Mouse (Mus musculus) embryo, embryonic 11.5 days (tissue): ENCODE measurements around the gene Crim1.

Source experiments
- DNase-seq: peaks from one replicate; pipeline ENCODE4 v3.0.0-alpha.2; 2012; ENCODE audit warnings: low read depth, low spot score

The Crim1 gene

GRCm38 (mm10) chr17:78417381-78418281 lies 217.6 kb downstream of the Crim1 start, which contains the start of gene Fez2:
Fez2 (minus strand) TSS chr17:78418152.
- peak; percentile 77 for DNase-seq

DNA sequence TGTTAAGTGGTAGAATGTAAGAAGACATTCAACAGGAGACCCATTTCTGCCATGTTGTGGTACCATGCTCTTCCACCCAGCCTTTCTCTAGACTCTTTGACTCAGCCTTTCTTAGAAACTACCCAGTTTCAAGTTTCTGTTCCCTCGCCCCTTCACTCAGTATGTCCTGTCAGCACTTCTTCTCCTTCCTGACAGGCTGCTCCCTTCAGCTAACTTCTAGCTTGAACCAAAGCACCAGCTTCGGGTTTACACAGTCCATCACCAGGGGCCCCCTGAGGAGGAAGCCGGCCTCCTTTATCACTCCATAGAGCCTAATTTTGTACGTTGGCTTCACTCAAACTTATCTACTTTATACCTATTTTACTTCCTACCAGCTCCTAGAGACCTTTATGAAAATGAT lies 219.2 kb downstream of the Crim1 start:
- no peak for DNase-seq

DNA sequence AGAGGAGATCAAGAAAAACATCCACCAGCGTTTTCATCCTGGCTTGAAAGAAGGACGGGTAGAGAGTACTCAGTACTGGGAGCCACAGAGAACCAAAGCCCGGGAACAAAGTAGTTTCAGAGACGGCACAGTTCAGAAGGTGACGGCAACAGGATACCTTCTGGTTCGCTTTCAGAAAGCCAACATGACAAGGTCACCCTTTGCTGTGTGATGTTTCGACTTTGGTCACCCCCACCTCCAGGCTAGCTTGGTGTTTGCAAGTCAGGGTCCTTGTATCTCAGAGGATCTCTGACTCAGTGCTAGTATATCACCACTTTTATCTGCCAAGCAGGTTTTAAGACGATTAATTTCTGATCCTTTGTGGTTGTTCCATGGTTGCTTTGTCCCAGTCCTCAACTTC lies 225.0 kb downstream of the Crim1 start:
- DNase-seq: no peak
